Mouse (Mus musculus) olfactory bulb, adult 2 months (tissue): ENCODE results near the gene Ttc23.

Source experiments
- CTCF ChIP-seq: fragments of 200-500 bp; IDR thresholded peaks from 2 replicates; pipeline ENCODE4 v1.5.1; 2012; ENCODE audit warnings: low read depth, mild to moderate bottlenecking, low read length, moderate library complexity; ENCODE audit not compliant: insufficient read depth
- POLR2A ChIP-seq: fragments of 200-500 bp; IDR thresholded peaks from 2 replicates; pipeline ENCODE4 v1.6.1; 2012; ENCODE audit warnings: mild to moderate bottlenecking, low read depth, low read length, moderate library complexity; ENCODE audit not compliant: insufficient read depth

DNA sequence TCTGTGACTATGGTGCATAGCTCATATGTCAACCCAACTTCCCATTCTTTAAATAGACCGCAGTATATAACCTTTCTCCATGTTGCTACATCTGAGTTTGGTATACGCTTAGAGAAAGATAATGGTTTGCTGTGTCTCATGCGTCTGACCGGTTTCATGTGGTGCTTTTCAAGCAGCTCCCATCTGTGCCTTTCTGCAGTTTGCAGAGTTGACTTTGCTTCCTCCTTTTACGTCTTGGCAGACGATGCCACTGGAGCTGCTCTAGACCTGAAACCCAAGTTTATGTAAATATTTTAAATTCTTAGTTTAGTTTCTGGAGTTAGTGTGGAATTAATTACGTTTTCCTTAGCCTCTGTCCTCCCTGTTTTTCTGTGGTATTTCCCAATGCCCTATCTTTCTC is 7.5 kb downstream of the Ttc23 start:
- no peak for TF ChIP-seq POLR2A
- no peak for TF ChIP-seq CTCF
